Mouse (Mus musculus) heart, postnatal 10 days (tissue): ENCODE measurements around the gene 4930432M17Rik. TPM values are rescaled to one million over a fixed set of nuclear protein-coding genes. Genes with fewer than 3 reads are reported as not detected.
A peak's percentile ranks its signal among the peaks of the same experiment; 100 is the strongest.

Experiments
- DNase-seq, 2 experiments: peaks; one replicate each; pipeline ENCODE4 v3.0.0; 2021
- intact Hi-C: fragments of 180-260 bp; cut with DNase I; formaldehyde crosslinking; loops from one replicate; pipeline ENCODE4 v1.15.1; 2025
- total RNA-seq, 2 experiments: library from RNA; stranded (reverse); gene quantifications; 2 replicates each; pipeline ENCODE4 v1.2.3; 2021

The 4930432M17Rik gene
- not detected for total RNA-seq

DNA sequence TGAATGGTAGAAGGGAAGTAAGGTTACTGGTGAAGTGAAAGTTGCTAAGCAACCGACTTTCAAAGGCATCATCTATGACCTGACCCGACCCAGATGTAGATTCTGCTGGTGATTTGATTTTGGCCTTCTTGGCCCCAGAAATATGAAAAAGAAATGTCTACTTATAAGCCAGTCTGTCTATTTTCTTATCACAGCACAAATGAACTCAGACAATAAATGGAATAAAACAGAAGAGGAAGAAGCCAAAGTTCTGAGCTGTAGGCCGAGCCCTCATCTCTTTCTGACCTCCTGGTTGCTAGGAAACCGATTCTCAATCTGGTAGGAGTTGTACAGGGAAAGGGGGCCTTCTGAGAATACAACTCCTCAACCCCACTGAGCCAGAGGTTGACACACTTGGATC, at the start of gene 4930432M17Rik:
TSS of gene 4930432M17Rik (plus strand) at position 301 of the 400 bp plus-strand sequence.
- DNase-seq = no peak
- intact Hi-C loops = no loop called here

DNA sequence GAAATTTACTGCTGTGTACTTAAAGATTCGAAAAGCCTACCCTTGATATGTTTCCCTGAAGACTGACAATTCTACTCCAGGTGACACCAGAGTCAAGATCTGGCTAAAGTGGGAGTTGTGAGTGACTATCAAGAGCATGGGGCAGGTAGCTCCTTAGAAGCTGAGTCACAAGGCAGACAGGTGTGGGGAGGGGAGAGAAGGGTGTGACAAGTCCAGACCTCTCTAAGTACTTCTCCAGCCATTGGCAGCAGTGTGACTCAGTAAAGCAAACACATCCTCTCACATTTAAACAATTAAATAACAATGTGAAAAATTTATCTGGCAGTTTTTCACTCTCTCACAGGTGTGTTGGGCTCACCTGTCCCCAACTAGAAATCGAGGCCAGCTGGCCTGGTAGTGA, 44.9 kb upstream of the 4930432M17Rik start:
- intact Hi-C loops = no loop called here

DNA sequence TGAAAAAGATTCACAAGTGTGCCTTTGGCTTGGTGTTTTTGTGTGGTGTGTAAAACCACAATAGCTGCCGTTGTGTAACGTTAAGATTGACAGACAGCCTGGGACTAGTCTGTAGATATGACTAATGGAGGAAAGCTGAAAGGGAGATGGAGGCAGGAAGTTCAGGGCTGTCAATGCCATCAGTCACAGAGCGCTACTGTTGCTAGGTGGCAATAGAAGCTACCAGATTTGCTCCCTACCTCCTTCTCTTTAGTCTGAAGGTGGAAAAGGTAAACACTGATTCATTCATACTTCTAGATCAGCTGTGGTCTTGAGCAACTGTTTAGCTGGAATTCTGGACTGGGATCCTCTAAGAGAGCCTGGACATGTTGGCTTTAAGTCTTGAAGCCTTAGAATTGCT, 44.3 kb upstream of the 4930432M17Rik start:
- intact Hi-C loops = no loop called here

More for the DNA sequence above, 44.9 kb upstream of the 4930432M17Rik start:
- no peak for DNase-seq

DNA sequence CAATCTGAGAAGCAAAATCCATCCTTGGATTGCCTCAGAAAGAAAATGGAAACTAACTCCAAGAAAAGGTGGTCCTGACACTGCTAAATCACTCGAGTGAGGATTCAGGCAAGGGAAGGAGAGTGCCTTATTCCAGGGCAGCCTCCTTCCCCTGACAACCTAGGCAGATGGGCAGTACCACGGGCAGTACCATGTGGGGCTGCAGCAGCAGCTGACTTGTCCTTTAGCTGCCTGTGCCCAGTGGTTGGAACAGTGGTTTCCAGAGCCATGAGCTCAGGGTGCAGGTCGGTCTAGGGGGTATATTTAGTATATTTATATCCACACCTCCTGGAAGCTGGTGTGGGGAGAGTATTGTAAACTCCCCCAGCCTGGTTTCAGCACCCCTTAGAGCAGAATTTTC, 42.3 kb upstream of the 4930432M17Rik start:
- no peak for DNase-seq
- intact Hi-C loops = no loop called here

More for the DNA sequence above, 44.3 kb upstream of the 4930432M17Rik start:
- DNase-seq = no peak

DNA sequence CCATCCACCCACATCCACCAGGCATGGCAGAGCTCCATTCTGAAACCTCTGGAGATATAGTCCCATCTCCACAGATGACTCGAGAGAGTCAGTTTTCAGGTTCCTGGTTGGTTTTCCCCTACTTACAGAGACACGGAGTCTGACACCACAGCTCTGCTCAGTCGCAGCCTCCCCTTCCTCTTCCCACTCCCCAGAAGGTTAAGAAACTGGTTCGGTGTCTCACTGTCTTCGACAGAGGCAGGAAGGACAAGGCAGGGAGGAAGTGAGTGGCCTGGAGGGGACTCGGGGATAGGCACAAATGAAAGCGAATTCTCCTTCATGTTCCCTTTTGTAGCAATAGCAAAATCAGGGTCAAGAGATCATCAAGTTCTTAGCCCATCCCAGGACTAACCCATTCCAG, 39.9 kb upstream of the 4930432M17Rik start:
- intact Hi-C loops = no loop called here
- DNase-seq = no peak

DNA sequence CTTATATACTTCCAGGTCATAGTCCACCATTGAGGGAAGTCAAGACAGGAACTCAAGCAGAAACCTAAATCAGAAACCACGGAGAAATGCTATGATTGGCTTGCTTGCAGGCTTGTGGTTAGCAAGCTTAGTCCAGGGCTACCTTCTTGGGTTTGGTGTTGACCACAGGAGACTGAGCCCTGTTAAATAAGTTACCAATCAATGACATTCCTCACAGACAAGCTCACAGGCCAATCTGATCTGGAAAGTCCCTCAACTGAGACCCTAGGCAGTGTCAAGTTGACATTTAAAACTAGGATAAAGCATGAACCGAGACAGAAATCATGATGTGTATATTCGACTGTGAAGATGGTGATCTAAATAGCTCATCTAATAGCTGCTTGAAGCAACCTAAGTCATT, 35.6 kb upstream of the 4930432M17Rik start:
- intact Hi-C loops = loop anchor here (5.0 kb wide), 1 partner anchor 127 kb away; no protein-coding TSS in a partner anchor

DNA sequence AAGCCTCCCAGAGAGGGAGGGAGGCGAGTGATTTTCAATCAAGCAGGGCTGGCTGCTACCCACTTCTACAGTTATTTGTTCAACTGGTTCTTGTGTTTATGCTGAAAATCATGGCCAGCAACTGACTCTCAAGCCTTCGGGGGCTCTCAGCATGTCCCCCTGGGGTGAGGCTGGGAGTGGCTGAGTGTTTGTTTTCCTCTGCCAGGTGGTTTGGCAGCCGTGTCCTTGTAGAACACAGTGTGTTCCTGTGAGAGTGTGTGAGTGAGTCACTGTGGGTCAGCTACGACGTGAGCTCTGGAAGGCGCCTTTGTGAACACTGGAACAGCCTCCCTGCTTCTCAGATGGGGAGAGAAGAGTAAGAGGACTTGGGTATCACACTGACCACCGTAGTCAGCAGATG, 35.1 kb upstream of the 4930432M17Rik start:
- intact Hi-C loops = loop anchor here (5.0 kb wide), 1 partner anchor 127 kb away; no protein-coding TSS in a partner anchor
- peak; percentile 44 to 49 for DNase-seq

More for the DNA sequence above, 35.6 kb upstream of the 4930432M17Rik start:
- DNase-seq = no peak

DNA sequence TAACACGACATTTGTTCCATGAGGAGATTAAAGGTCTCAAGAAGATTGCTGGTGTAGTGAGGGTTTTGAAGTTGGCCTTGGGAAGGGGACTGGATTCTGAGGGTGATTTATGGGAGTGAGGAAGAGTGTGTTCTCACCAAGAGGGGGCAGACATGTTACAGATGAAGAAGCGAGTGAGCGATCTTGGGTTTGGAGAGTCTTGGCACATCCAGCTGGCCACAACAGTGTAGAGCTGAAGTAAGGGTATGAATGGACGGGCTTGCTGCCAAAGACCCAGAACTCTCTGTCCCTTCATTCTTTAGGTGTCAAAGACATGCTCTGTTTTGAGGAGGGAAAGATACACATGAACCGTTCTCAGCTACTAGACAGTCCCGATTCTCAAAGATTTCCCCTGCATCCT, 34.2 kb upstream of the 4930432M17Rik start:
- intact Hi-C loops = loop anchor here (2.0 to 5.0 kb wide), 4 partner anchors 86 to 126 kb away; partner anchors contain the start of gene F3
- peak; percentile 76 to 83 for DNase-seq

DNA sequence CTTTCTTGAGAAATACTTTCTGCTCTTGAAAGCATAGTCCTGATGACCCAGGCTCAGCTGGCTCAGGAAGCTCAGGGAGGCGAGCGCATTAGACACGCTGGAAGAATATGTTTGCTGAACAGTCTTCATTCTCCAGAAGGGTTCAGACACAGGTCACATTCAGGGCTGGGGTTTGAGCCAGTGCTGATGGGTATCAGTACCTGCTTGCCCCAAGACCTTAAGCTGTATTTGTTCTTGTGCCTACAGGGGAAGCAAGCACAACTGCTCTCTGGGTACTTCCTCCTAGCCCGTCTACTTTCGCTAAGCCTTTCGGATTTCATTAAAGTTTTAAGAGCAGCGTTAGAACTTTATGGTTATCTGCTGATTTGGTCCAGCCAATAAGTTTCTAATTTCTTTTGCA, 33.8 kb upstream of the 4930432M17Rik start:
- intact Hi-C loops = loop anchor here (2.0 to 5.0 kb wide), 4 partner anchors 86 to 126 kb away; partner anchors contain the start of gene F3
- DNase-seq = no peak

DNA sequence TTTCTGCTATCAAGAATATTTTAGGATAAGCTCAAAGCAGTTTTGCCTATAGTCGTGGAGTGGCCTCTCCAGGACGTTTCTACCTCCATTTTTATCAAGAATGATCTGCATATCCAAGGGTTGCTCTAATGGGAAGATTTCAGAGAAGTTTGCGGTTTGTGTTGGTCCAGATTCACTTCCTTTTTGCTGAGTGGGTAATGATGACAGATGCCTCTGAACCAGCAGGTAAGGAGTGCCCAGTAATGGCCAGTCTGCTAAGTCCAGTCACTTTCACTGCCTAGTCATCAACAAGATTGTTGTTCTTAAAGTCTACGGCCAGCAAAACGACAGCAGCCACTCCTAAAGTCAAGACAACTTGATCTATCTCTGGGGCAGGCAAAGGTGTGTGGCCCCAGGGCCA, 32.8 kb upstream of the 4930432M17Rik start:
- DNase-seq = no peak
- intact Hi-C loops = loop anchor here (2.0 to 5.0 kb wide), 4 partner anchors 85 to 125 kb away; partner anchors contain the start of gene F3

DNA sequence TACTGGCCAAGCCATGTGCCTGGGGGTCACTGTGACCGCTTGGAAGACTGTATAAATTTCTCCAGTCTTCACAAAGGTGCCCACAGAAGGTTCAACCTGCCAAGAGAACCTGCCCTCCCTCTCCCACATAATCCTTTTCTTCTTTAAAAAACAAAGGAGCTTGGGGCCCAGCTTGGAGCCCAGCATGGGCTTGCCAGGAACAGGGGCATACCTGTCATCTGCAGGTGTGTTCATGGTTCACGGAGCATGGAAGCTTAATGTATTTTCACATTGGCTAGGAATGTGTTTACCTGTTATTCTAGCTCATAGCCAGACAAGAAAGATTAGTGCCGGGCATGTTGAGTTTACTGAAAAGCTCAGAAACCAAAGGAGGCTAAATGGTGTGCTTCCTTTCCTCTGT, 32.3 kb upstream of the 4930432M17Rik start:
- intact Hi-C loops = loop anchor here (5.0 kb wide), 1 partner anchor 124 kb away; no protein-coding TSS in a partner anchor
- DNase-seq = no peak

DNA sequence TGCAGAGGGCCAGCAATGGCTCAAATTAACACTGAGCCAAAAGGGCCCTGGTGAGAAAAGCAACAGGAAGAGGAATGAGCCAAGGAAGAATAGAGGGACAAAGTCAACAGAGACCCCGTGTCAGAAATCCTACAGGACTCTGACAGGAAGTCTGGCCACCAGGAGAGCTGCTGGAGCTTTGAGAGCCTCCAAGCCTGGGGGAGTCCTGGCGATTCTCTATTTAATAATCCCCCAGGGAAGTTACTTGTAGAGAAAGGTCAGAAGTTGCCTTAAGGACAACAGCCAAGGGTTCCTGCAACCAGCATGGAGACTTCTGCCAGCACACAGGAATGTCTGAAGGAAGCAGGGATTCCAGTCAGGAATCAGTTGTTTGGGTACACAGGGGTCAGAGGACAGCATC, 30.0 kb upstream of the 4930432M17Rik start:
- DNase-seq = peak; percentile 29 to 36
- intact Hi-C loops = no loop called here

DNA sequence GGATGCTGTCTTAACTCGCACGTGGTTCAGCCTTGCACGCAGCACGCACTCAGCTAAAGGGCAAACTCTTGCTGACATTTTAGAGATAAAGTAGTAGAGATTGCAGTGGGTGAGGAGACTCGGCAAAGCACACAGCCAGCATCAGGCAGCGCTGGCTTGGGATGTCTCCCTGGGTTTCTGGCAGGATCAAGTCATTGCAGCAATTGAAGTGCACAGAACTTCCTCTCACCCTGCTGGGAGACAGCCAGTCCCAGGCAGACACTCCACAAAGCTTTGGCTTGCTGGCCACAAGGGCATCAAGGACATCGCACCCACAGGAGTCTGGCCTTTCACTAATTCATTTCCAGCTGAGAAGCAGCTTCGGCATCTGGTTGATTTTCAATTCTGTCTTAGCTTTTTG, 27.3 kb upstream of the 4930432M17Rik start:
- DNase-seq = peak; percentile 74 to 81

DNA sequence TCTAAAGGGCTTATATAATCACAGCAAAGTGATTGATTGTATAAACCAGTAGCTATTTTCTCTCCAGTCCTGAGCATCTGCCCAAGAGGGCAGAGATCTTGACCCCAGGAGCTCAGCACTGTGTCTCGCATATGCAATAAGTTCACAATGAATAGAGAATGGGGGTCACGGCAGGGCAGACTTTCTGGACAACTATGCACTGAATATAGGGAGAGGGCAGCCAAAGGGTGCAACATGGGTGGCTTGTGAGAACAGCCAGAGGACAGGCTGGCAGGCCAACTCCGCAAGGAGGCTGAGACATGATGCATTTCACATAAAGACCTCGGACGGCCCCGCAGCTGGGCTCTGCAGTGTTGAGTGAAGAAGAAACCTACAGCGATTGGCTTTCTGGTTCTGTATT, 25.1 kb upstream of the 4930432M17Rik start:
- DNase-seq = peak in 1 of 2 experiments; percentile 39
- intact Hi-C loops = no loop called here

More for the DNA sequence above, 27.3 kb upstream of the 4930432M17Rik start:
- intact Hi-C loops = no loop called here

DNA sequence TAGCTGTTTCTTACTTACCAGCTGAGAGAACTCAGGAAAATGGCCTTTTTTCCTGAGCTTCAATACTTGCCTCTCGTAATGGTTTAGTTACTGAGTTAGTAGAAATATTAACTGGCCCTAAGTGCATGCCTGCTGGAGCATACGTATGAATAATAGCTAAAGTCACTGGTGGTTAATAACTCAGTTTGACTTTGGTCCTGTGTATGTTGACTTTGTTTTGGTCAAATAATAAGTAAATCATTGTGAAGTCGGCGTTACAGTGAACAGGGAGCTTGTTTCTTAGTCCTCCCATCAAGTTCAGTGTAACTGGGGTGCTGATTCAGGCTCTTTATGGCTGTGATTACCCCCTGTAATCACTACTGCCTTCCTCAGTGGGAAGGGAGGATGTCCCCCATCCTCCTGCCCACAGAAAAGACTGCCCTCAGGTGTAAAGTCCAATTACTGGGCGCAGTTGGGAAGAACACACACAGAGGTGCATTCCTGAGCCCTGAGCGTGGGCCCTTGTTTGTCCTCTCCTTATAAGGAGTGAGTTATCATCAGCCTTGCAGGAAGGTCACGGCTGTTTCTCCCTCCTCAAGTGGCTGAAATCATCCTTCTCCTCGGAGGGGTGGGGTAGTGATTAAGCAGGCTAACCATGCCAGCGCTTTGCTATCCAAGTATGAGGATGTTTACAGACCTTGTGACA, 24.1 kb upstream of the 4930432M17Rik start:
- peak; percentile 33 to 40 for DNase-seq
- intact Hi-C loops = no loop called here

DNA sequence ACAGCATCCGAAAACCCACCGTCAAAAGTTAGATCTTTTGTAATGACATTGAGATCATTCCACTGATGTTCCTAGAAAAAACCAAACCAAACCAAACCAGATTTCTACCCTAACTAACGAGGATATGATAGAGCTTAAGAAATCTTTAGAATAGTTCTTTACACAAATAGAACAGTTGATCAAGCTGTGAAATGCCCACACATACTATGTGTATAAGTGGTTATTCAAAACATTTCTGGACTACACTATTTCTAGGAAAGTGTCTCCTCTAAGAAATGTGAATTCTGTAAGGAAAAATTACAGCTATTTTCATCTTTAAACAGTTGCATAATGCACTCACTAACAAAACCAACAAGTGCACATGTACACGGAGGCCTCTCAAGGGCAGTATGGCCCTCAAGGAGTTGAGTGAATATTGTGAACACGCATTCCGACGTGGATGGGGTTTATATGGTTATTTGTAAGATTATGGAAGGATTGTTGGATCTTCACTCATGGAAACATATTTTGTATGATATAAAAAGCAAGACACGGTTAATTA, 22.3 kb upstream of the 4930432M17Rik start:
- intact Hi-C loops = no loop called here
- no peak for DNase-seq

DNA sequence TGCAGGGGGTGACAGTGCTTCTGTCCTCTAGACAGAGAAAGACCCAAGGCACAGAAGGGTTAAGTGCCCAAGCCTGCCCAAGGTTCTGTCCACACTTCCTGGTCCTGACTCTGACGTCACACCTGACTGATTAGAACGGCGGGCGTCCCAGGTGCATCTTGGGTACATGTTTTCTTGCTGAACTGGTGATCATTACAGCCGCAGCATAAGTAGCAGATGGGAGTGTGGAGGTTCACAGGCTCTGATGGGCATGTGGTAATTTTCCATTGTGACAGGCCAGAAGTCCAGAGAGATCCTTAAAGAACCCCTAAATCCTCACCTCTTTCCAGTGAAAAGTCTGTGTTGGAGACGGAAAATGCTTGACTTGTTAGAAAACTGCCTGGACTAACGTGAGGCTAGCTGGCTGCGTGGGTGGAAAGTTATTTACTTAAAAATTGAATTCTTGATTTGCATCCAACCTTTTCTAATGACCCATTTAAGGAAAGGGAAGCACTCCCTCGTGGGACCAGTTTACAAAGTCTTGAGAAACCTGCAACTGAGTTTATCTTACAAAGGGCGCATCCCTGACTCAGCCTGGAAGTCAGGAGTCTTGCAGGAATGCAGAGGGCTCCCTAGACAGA, 20.4 kb upstream of the 4930432M17Rik start:
- intact Hi-C loops = no loop called here
- DNase-seq = peak; percentile 53 to 61

DNA sequence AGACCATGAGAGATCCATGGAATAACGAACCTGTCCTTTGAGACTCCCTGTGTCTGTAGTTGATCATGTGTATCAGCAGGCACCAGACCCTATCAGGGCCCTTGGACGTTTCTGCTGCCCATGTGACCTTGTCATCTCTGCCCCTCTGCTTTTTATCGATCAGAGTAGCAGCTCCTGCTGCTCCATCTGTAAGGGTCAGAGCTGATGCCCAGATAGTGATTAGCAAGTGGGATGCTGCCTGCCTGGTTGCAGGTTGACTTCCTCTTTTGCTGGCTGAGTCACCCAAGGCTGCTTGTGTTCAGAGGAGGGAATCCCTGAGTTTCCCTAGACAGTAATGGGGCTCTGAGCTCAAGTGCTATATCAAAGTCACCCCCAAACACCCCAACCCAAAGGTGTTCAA, 18.9 kb upstream of the 4930432M17Rik start:
- no peak for DNase-seq
- intact Hi-C loops = no loop called here

DNA sequence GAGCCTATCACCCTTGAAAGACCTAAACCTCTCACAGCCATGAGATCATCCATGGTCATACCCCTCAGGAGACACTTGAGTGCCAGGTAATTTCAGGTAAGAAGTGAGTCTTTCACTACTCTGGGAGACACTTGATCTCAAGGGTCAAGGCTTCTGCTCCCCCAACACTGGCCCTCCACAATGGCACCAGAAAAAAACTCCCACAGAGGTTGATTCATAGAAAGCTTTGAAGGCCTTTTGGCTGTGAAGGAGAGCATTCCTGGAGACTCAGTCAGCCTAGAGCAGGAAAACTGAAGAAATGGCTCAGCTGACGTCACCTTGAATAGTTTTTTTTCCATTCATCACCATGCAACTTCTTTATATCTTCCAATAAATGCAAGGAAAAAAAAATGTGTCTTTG, 18.4 kb upstream of the 4930432M17Rik start:
- intact Hi-C loops = no loop called here
- DNase-seq = no peak

DNA sequence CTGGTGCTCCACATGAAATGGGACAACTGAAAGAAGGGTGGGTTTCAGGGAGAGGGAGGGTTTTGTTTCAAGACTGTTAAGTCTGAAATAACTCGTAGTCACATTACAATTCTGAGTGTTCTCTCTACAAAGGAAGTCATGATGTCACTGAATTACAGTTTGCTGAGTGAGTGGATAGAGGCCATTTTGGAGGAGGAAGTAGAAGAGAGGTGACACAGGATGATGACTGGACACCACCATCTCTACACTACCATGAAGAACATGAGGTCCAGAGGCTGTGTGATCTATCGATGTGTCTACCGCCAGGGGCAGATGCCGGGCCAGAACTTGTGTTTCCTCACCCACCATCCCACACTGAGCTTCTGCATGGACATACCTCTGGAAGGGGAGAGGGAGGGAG, 13.6 kb upstream of the 4930432M17Rik start:
- DNase-seq = no peak
- intact Hi-C loops = no loop called here

DNA sequence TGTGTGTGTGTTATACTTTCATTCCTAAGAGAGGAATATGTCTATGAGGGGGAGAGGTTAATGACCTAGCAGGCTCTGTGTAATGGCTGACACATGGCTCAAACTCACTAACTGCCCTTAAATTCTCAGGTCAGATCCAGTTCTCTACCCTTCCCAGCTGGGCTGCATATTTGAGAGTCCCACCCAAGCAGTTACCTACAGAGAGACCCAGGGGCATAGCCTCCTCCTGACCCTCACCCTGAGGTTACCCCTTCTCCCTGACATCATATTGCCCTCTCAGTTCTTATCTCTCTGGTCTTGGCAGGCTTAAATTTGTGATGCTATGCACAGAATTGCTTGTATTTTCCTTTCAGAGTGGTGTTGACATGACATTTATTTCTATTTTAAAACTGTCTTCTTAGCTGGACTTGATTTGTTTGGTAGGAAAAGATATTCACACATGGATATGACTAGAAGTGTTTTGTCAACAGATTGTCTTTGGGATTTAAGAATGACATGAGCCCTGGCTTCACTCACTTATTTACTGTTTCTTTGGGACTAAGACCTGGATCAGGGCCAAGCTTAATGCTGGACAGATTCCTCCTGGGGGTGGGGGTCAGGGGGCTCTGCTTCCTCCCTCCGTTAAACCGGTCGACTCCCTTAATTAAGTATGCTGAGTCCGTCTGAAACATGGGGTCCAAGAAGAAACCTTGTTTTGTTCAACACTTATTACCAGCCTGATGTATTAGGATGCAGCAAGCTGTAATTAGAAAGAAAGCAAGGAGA, 7.7 kb upstream of the 4930432M17Rik start:
- peak; percentile 33 to 46 for DNase-seq
- intact Hi-C loops = no loop called here
